Mouse (Mus musculus) A20 (cell line): ENCODE data around the gene Ercc1.

Experiments
- DNase-seq: peaks from one replicate; pipeline ENCODE4 v3.0.0-alpha.2; 2011; ENCODE audit warnings: low read depth, low spot score

Ercc1 gene

GRCm38 (mm10) chr7:19309278-19309883 lies 35.2 kb upstream of the Ercc1 start:
- peak; percentile 63 for DNase-seq

- peak; percentile 98 for DNase-seq
Measured at GRCm38 (mm10) chr7:19309884-19310641, 34.5 kb upstream of the Ercc1 start, which contains the start of gene Fosb. Gene Fosb (minus strand): TSS chr7:19310051.

- DNase-seq = no peak
Measured at GRCm38 (mm10) chr7:19311991-19312390, 32.6 kb upstream of the Ercc1 start.

- DNase-seq = no peak
Measured at GRCm38 (mm10) chr7:19314033-19314432, 30.5 kb upstream of the Ercc1 start.

- DNase-seq = no peak
Measured at GRCm38 (mm10) chr7:19316451-19317161, 28.0 kb upstream of the Ercc1 start.

GRCm38 (mm10) chr7:19318201-19318600 lies 26.4 kb upstream of the Ercc1 start:
- no peak for DNase-seq

- peak; percentile 45 for DNase-seq
Measured at GRCm38 (mm10) chr7:19318676-19319075, 25.9 kb upstream of the Ercc1 start.

- DNase-seq = no peak
Measured at GRCm38 (mm10) chr7:19319458-19319857, 25.1 kb upstream of the Ercc1 start.

- DNase-seq = peak; percentile 95
Measured at GRCm38 (mm10) chr7:19319906-19320305, 24.7 kb upstream of the Ercc1 start.

- no peak for DNase-seq
Measured at GRCm38 (mm10) chr7:19320637-19321036, 23.9 kb upstream of the Ercc1 start.

GRCm38 (mm10) chr7:19321464-19321863 lies 23.1 kb upstream of the Ercc1 start:
- DNase-seq = peak; percentile 68

GRCm38 (mm10) chr7:19322489-19322888 lies 22.1 kb upstream of the Ercc1 start:
- DNase-seq = no peak

GRCm38 (mm10) chr7:19324221-19324620 lies 20.4 kb upstream of the Ercc1 start:
- no peak for DNase-seq

GRCm38 (mm10) chr7:19325262-19326199 lies 19.0 kb upstream of the Ercc1 start:
- DNase-seq = peak; percentile 87

- peak; percentile 85 for DNase-seq
Measured at GRCm38 (mm10) chr7:19326359-19326758, 18.2 kb upstream of the Ercc1 start.

- no peak for DNase-seq
Measured at GRCm38 (mm10) chr7:19327128-19327527, 17.4 kb upstream of the Ercc1 start.

- no peak for DNase-seq
Measured at GRCm38 (mm10) chr7:19327782-19328181, 16.8 kb upstream of the Ercc1 start.

GRCm38 (mm10) chr7:19328425-19328824 lies 16.2 kb upstream of the Ercc1 start:
- DNase-seq = peak; percentile 47

- no peak for DNase-seq
Measured at GRCm38 (mm10) chr7:19331910-19332309, 12.7 kb upstream of the Ercc1 start.

GRCm38 (mm10) chr7:19332709-19333352 lies 11.7 kb upstream of the Ercc1 start:
- DNase-seq = peak; percentile 93

GRCm38 (mm10) chr7:19335583-19335982 lies 9.0 kb upstream of the Ercc1 start:
- peak; percentile 92 for DNase-seq
